Mouse (Mus musculus) kidney, postnatal 0 days (tissue): Measurements from ENCODE around the gene Itgav. TPM values are rescaled to one million over a fixed set of nuclear protein-coding genes. Genes with fewer than 3 reads are reported as not detected.

ENCODE experiments used
- ATAC-seq: fragments of 200-750 bp; cut with Nextera tagmentation; replicated peaks from 2 replicates; pipeline ENCODE4 v1.8.0; 2017; ENCODE audit warnings: low read depth, moderate number of reproducible peaks, moderate TSS enrichment, moderate library complexity; ENCODE audit not compliant: low FRiP score
- DNase-seq: peaks from one replicate; pipeline ENCODE4 v3.0.0-alpha.2; 2016; ENCODE audit warnings: low spot score
- H3K27ac ChIP-seq: fragments of 300-500 bp; sonication (generic); 2 replicates; pipeline ENCODE4 v1.5.1; 2014; ENCODE audit warnings: mild to moderate bottlenecking
- H3K27me3 ChIP-seq: fragments of 300-500 bp; sonication (generic); 2 replicates; pipeline ENCODE4 v1.6.1; 2014; ENCODE audit warnings: low read length, mixed read lengths; ENCODE audit not compliant: insufficient read depth
- H3K36me3 ChIP-seq: fragments of 300-500 bp; sonication (generic); 2 replicates; pipeline ENCODE4 v1.6.1; 2014; ENCODE audit warnings: low read length, mixed read lengths; ENCODE audit not compliant: insufficient read depth
- H3K4me1 ChIP-seq: fragments of 300-500 bp; sonication (generic); replicated peaks from 2 replicates; pipeline ENCODE4 v1.6.1; 2014; ENCODE audit warnings: antibody characterized with exemption, low read length, mixed read lengths; ENCODE audit not compliant: insufficient read depth
- H3K4me2 ChIP-seq: fragments of 300-500 bp; sonication (generic); 2 replicates; pipeline ENCODE4 v1.6.1; 2014; ENCODE audit warnings: mild to moderate bottlenecking, low read length, moderate library complexity, mixed read lengths
- H3K4me3 ChIP-seq: fragments of 300-500 bp; sonication (generic); replicated peaks from 2 replicates; pipeline ENCODE4 v1.5.1; 2014; ENCODE audit warnings: low read depth, low read length
- H3K9ac ChIP-seq: fragments of 300-500 bp; sonication (generic); 2 replicates; pipeline ENCODE4 v1.6.1; 2014; ENCODE audit warnings: low read depth, low read length
- H3K9me3 ChIP-seq: fragments of 300-500 bp; sonication (generic); replicated peaks from 2 replicates; pipeline ENCODE4 v1.6.1; 2016; ENCODE audit warnings: low read length, inconsistent platforms, mixed read lengths
- CTCF ChIP-seq: IDR thresholded peaks from 2 replicates; pipeline ENCODE4 v1.5.1; 2016; ENCODE audit warnings: antibody characterized with exemption, low read depth, mild to moderate bottlenecking, moderate library complexity
- WGBS: fragments of 180-500 bp; shearing (Covaris S2); extraction: QIAGEN DNeasy Blood & Tissue Kit; methylation state at CpG from one replicate; pipeline ENCODE4 v1.1.7; 2014; 5-methylcytosine and 5-hydroxymethylcytosine counted together
- polyA plus RNA-seq: library from polyadenylated mRNA; unstranded; fragments of >200 nt; fragmentation: Nextera tagmentation; extraction: Ambion mirVana; gene quantifications from 2 replicates; pipeline ENCODE4 v1.2.1, GENCODE M21; 2015

The Itgav gene
- polyA plus RNA-seq, 1 experiment from 2014 or later = 165 TPM

GRCm38 (mm10) chr2:83721635-83722034 is 2.6 kb upstream of the Itgav start:
- H3K4me1 ChIP-seq = peaks cover 18% of the 10 kb centered on the region
- H3K27ac ChIP-seq = no peak overlapping the region
- H3K9me3 ChIP-seq = no peaks in the 10 kb centered on the region
- no peak overlapping the region for H3K4me2 ChIP-seq
- no peaks in the 10 kb centered on the region for H3K27me3 ChIP-seq
- WGBS = 88% methylated on average over 3 of the region's 3 CpGs
- no peak for TF ChIP-seq CTCF
- no peak overlapping the region for H3K9ac ChIP-seq
- no peak overlapping the region for H3K4me3 ChIP-seq
- DNase-seq (no peak), ATAC-seq (no peak)
- no peaks in the 10 kb centered on the region for H3K36me3 ChIP-seq

GRCm38 (mm10) chr2:83722936-83723335 is 1.3 kb upstream of the Itgav start:
- Histone ChIP-seq H3K9ac (no peak overlapping the region), H3K36me3 (no peaks in the 10 kb centered on the region), H3K4me1 (peaks cover 18% of the 10 kb centered on the region), H3K9me3 (no peaks in the 10 kb centered on the region), H3K4me2 (no peak overlapping the region), H3K27me3 (no peaks in the 10 kb centered on the region), H3K4me3 (no peak overlapping the region), H3K27ac (peak overlapping the region; percentile 99; the same call in 1 of the 2 replicates)
- ATAC-seq = no peak
- no peak for TF ChIP-seq CTCF
- DNase-seq = no peak

GRCm38 (mm10) chr2:83723346-83723745 is 851 bp upstream of the Itgav start:
- Histone ChIP-seq H3K4me1 (peaks cover 18% of the 10 kb centered on the region), H3K27me3 (no peaks in the 10 kb centered on the region), H3K4me3 (peak overlapping the region; percentile 98), H3K27ac (peak overlapping the region; percentile 99), H3K4me2 (peak overlapping the region; percentile 78), H3K36me3 (no peaks in the 10 kb centered on the region), H3K9me3 (no peaks in the 10 kb centered on the region), H3K9ac (peak overlapping the region; percentile 95; the same call in 1 of the 2 replicates)
- 40% methylated on average over 2 of the region's 2 CpGs for WGBS
- no peak for TF ChIP-seq CTCF
- DNase-seq (no peak), ATAC-seq (no peak)

GRCm38 (mm10) chr2:83724827-83725730 is 882 bp downstream of the Itgav start:
- Histone ChIP-seq H3K27ac (peak overlapping the region; percentile 99), H3K36me3 (no peaks in the 10 kb centered on the region), H3K4me2 (peak overlapping the region; percentile 78), H3K9me3 (no peaks in the 10 kb centered on the region), H3K4me1 (peaks cover 18% of the 10 kb centered on the region), H3K9ac (peak overlapping the region; percentile 95), H3K4me3 (peak overlapping the region; percentile 98), H3K27me3 (no peaks in the 10 kb centered on the region)
- peak; percentile 64 for DNase-seq
- ATAC-seq = peak; percentile 71
- no peak for TF ChIP-seq CTCF
- WGBS = 2% methylated on average over 44 of the region's 44 CpGs

- Histone ChIP-seq H3K4me1 (peaks cover 18% of the 10 kb centered on the region), H3K4me2 (peak overlapping the region; percentile 78), H3K27ac (no peak overlapping the region), H3K36me3 (0 out of 2 replicates have a peak, but pooled peaks cover under 1% of the 10 kb centered on the region), H3K4me3 (peak overlapping the region; percentile 98), H3K27me3 (no peaks in the 10 kb centered on the region), H3K9ac (peak overlapping the region; percentile 95), H3K9me3 (no peaks in the 10 kb centered on the region)
- no peak for ATAC-seq
- DNase-seq = no peak
- WGBS = 44% methylated on average over 4 of the region's 4 CpGs
- no peak for TF ChIP-seq CTCF
Measured at GRCm38 (mm10) chr2:83725796-83726195, 1.6 kb downstream of the Itgav start.

GRCm38 (mm10) chr2:83728238-83728682 is 4.1 kb downstream of the Itgav start:
- Histone ChIP-seq H3K36me3 (0 out of 2 replicates have a peak, but pooled peaks cover 7% of the 10 kb centered on the region), H3K27ac (no peak overlapping the region), H3K4me2 (no peak overlapping the region; the same call in 1 of the 2 replicates), H3K4me1 (peaks cover 9% of the 10 kb centered on the region; the same call in 1 of the 2 replicates), H3K9me3 (no peaks in the 10 kb centered on the region), H3K9ac (no peak overlapping the region), H3K27me3 (no peaks in the 10 kb centered on the region), H3K4me3 (no peak overlapping the region)
- ATAC-seq (no peak), DNase-seq (no peak)
- TF ChIP-seq CTCF = no peak
- 75% methylated on average over 4 of the region's 4 CpGs for WGBS
